Mouse (Mus musculus): ENCODE results near the gene Ppm1e.

GRCm38 (mm10) chr11:87367865-87368580, 9.2 kb upstream of the Ppm1e start:
- TF ChIP-seq CTCF (IDR thresholded peaks at IDR 0.05; ENCODE audit: low read depth) = no peak
- TF ChIP-seq EP300 (IDR thresholded peaks at IDR 0.05; ENCODE audit: low read depth) = no peak

Data from heart, postnatal 0 days (tissue).